Mouse (Mus musculus) lung, postnatal 0 days (tissue): Measurements from ENCODE around the gene Gm49395. TPM values are rescaled to one million over a fixed set of nuclear protein-coding genes. Genes with fewer than 3 reads are reported as not detected.

ENCODE experiments used
- ATAC-seq: fragments of 200-750 bp; cut with Nextera tagmentation; 2 replicates; pipeline ENCODE4 v1.8.0; 2017; ENCODE audit warnings: moderate library complexity
- DNase-seq: peaks from one replicate; pipeline ENCODE4 v3.0.0-alpha.2; 2016; ENCODE audit warnings: low spot score
- H3K27ac ChIP-seq: fragments of 300-500 bp; sonication (generic); 2 replicates; pipeline ENCODE4 v1.5.1; 2014; ENCODE audit warnings: antibody characterized with exemption, mild to moderate bottlenecking, low read length, mixed read lengths
- H3K27me3 ChIP-seq: fragments of 300-500 bp; sonication (generic); replicated peaks from 2 replicates; pipeline ENCODE4 v1.6.1; 2014; ENCODE audit warnings: low read length, mixed read lengths; ENCODE audit not compliant: insufficient read depth
- H3K36me3 ChIP-seq: fragments of 300-500 bp; sonication (generic); 2 replicates; pipeline ENCODE4 v1.6.1; 2014; ENCODE audit warnings: low read length, mixed read lengths; ENCODE audit not compliant: insufficient read depth
- H3K4me1 ChIP-seq: fragments of 300-500 bp; sonication (generic); 2 replicates; pipeline ENCODE4 v1.6.1; 2014; ENCODE audit warnings: antibody characterized with exemption, low read depth, low read length, mixed read lengths; ENCODE audit not compliant: insufficient read depth
- H3K4me2 ChIP-seq: fragments of 300-500 bp; sonication (generic); replicated peaks from 2 replicates; pipeline ENCODE4 v1.6.1; 2014; ENCODE audit warnings: low read depth, mild to moderate bottlenecking, low read length, moderate library complexity, mixed read lengths
- H3K4me3 ChIP-seq: fragments of 300-500 bp; sonication (generic); 2 replicates; pipeline ENCODE4 v1.5.1; 2014; ENCODE audit warnings: low read depth, low read length
- H3K9ac ChIP-seq: fragments of 300-500 bp; sonication (generic); replicated peaks from 2 replicates; pipeline ENCODE4 v1.6.1; 2014; ENCODE audit warnings: low read depth, mild to moderate bottlenecking
- H3K9me3 ChIP-seq: fragments of 300-500 bp; sonication (generic); 2 replicates; pipeline ENCODE4 v1.6.1; 2016; ENCODE audit warnings: low read length, mixed read lengths
- CTCF ChIP-seq: IDR thresholded peaks from 2 replicates; pipeline ENCODE4 v1.5.1; 2016; ENCODE audit warnings: antibody characterized with exemption, mild to moderate bottlenecking
- EP300 ChIP-seq: IDR thresholded peaks from 2 replicates; pipeline ENCODE4 v1.6.1; 2016; ENCODE audit warnings: antibody characterized with exemption, mild to moderate bottlenecking, control low read depth
- WGBS: fragments of 180-500 bp; shearing (Covaris S2); extraction: QIAGEN DNeasy Blood & Tissue Kit; methylation state at CpG from one replicate; pipeline ENCODE4 v1.1.7; 2014; 5-methylcytosine and 5-hydroxymethylcytosine counted together
- polyA plus RNA-seq: library from polyadenylated mRNA; unstranded; fragments of >200 nt; fragmentation: Nextera tagmentation; extraction: Ambion mirVana; gene quantifications from 2 replicates; pipeline ENCODE4 v1.2.1, GENCODE M21; 2015

Gene Gm49395
- polyA plus RNA-seq, 1 experiment from 2014 or later, result 8.7 TPM

DNA sequence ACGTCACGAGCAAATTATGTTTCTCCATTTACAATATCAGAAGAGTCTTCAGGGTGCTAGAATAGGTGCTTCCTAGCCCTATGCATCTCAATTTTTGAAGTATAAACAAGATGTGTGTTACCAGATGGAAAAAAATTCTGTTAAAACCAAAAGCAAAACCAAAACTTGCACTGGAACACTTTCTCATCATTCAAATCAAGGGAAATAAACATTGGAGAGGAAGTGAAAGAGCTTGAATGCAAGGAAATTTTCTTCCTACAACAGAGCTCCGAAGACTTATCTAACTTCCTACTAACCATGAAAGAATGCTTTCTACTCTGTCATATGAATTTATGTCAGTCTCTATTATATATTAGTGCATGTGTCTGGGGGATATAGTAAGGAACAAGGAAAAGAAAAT lies 35.0 kb upstream of the Gm49395 start:
- Histone ChIP-seq H3K4me1 (no peaks in the 10 kb centered on the region), H3K9ac (no peak overlapping the region), H3K27ac (no peak overlapping the region), H3K9me3 (no peaks in the 10 kb centered on the region), H3K27me3 (no peaks in the 10 kb centered on the region), H3K4me2 (no peak overlapping the region), H3K36me3 (no peaks in the 10 kb centered on the region), H3K4me3 (no peak overlapping the region)
- no peak for TF ChIP-seq CTCF
- no peak for TF ChIP-seq EP300
- ATAC-seq (no peak), DNase-seq (peak; percentile 37)
- 62% methylated on average over 3 of the region's 3 CpGs for WGBS

DNA sequence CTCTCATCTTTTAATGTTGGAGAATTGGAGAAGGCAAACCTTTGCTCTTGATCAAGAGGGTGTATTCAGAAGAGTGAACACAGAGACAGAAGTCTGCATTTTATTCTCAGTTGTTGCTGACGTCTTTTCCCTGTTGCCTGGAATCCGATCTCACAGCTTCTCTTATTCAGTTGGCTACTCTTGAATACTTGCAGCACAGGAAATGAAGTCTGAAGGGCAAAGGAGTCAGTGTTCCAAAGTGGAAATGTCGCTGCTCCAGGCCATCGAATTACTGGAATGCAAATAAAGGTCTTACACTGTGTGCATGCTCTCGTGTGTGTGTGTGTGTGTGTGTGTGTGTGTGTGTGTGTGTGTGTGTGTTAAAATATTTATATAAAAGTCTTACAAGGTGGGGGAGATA lies 30.7 kb upstream of the Gm49395 start:
- TF ChIP-seq EP300, result no peak
- TF ChIP-seq CTCF, result no peak
- WGBS, result 10% methylated on average over 5 of the region's 5 CpGs
- no peaks in the 10 kb centered on the region for H3K9me3 ChIP-seq
- ATAC-seq (peak; percentile 30; the same call in 1 of the 2 replicates), DNase-seq (peak; percentile 45)
- H3K36me3 ChIP-seq, result no peaks in the 10 kb centered on the region
- H3K27ac ChIP-seq, result no peak overlapping the region
- no peak overlapping the region for H3K4me2 ChIP-seq
- no peak overlapping the region for H3K9ac ChIP-seq
- no peaks in the 10 kb centered on the region for H3K27me3 ChIP-seq
- no peak overlapping the region for H3K4me3 ChIP-seq
- peaks cover 2% of the 10 kb centered on the region; the same call in 1 of the 2 replicates for H3K4me1 ChIP-seq

DNA sequence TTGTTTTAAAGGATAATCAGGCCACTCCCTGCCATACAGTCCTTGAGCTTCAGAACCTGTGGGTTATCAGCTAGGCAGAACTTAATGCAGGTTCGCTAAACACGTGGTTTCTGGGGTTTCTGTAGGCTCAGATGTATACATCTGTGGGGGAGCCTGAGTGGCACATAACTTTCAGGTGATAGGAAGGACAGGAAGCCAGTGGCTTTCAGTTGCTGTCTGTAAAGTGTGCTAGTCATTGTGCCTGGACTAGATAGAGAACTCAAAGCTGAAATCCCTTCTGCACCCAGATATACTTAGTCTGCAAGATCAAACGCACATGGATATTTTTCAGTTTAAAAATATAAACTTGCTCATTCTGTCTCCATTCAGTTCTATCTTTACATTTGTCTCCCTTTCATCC lies 29.7 kb upstream of the Gm49395 start:
- Histone ChIP-seq H3K9ac (no peak overlapping the region), H3K4me3 (no peak overlapping the region), H3K27ac (no peak overlapping the region), H3K4me2 (no peak overlapping the region), H3K4me1 (peaks cover 2% of the 10 kb centered on the region; the same call in 1 of the 2 replicates), H3K9me3 (no peaks in the 10 kb centered on the region), H3K36me3 (no peaks in the 10 kb centered on the region), H3K27me3 (no peaks in the 10 kb centered on the region)
- 55% methylated on average over 3 of the region's 3 CpGs for WGBS
- TF ChIP-seq EP300 (no peak), CTCF (no peak)
- ATAC-seq (no peak), DNase-seq (no peak)

DNA sequence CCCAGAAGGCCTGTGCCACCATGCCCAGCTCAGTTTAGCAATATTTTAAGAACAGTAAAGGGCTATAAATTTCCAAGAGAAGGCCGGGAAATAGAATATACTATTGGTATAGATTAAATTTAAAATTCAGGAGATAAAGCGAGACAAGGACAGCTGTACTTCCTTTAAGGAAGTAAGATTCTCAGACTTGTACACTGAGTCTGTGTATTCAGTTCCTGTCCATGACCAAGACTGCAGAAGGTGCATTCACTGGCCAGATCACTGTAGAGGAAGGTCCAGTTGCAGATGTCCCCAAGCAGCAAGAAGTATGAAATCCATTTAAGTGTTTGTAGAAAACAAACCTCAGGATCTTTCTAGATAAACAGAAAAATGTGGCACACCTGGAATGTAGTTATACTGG lies 28.3 kb upstream of the Gm49395 start:
- Histone ChIP-seq H3K9me3 (no peaks in the 10 kb centered on the region), H3K9ac (no peak overlapping the region), H3K4me3 (no peak overlapping the region), H3K27me3 (no peaks in the 10 kb centered on the region), H3K27ac (no peak overlapping the region), H3K36me3 (no peaks in the 10 kb centered on the region), H3K4me2 (no peak overlapping the region), H3K4me1 (peaks cover 2% of the 10 kb centered on the region; the same call in 1 of the 2 replicates)
- 66% methylated on average over 2 of the region's 2 CpGs for WGBS
- no peak for ATAC-seq
- no peak for TF ChIP-seq EP300
- TF ChIP-seq CTCF, result no peak
- no peak for DNase-seq

DNA sequence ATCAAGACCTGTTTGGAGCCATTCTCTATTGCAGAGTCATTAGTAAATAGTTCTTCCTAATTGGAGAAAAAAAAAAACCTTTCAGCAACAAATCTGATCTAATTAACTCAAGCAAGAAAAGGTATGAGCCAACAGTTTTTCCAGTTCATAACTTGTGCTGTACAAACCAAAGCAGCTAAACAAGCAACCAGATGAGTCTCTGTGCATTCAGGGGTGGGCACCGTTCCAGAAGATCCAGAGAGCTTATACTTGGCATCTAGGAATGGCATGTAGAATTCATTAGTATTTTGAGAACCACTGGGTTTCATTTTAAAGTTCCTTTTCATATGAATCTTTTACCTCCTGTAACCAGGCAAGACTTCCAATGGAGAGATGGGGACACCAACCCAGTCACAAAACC lies 26.1 kb upstream of the Gm49395 start:
- no peak for DNase-seq
- WGBS, result 91% methylated on average over 1 of the region's 1 CpGs
- no peak overlapping the region for H3K27ac ChIP-seq
- TF ChIP-seq CTCF (no peak), EP300 (no peak)
- H3K36me3 ChIP-seq, result no peaks in the 10 kb centered on the region
- H3K9me3 ChIP-seq, result no peaks in the 10 kb centered on the region
- no peaks in the 10 kb centered on the region for H3K27me3 ChIP-seq
- H3K9ac ChIP-seq, result no peak overlapping the region
- no peak for ATAC-seq
- H3K4me3 ChIP-seq, result no peak overlapping the region
- H3K4me2 ChIP-seq, result no peak overlapping the region
- H3K4me1 ChIP-seq, result peaks cover 2% of the 10 kb centered on the region; the same call in 1 of the 2 replicates

DNA sequence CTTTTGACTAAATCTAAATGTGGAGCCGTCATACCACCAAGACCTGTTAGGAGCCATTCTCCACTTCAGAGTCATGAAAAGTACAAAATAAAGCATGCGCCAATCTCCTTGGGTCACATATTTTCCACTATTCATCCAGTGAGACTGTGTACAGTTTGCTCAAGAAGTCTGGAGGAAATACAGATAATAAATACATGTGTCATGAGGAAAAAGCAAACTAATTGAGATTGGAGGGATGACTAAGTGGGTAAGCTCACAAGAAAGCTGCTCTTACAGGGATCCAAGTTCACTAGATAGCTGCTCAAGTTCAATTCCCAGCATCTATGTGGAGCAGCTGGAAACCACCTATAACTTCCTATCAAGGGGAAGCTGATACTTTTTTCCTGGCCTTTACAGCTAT lies 24.8 kb upstream of the Gm49395 start:
- DNase-seq, result no peak
- Histone ChIP-seq H3K4me2 (no peak overlapping the region), H3K4me3 (no peak overlapping the region), H3K4me1 (peaks cover 2% of the 10 kb centered on the region; the same call in 1 of the 2 replicates), H3K27ac (no peak overlapping the region), H3K9me3 (no peaks in the 10 kb centered on the region), H3K36me3 (no peaks in the 10 kb centered on the region), H3K27me3 (no peaks in the 10 kb centered on the region), H3K9ac (no peak overlapping the region)
- TF ChIP-seq CTCF (no peak), EP300 (no peak)
- 83% methylated on average over 2 of the region's 2 CpGs for WGBS
- ATAC-seq, result no peak

DNA sequence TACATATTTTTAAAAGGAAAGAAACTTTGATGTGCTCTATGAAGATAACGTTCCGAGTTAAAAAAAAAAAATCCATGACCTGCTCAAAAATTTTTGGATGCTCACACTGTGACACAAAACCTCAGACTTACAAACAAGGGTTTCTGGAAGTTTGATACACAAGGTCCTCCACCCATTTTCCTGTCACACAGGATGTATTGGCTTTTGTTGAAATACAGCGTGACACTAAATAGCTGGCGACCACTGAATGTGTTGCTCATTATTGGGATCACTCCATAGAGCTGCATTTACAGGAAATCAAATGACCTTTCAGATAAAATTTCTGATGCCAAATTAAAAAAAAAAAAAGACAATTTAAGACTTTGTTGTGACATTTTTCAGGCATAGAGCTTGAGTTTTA lies 23.4 kb upstream of the Gm49395 start:
- WGBS, result 71% methylated on average over 4 of the region's 4 CpGs

More for the DNA sequence above, 23.4 kb upstream of the Gm49395 start:
- no peak for ATAC-seq
- Histone ChIP-seq H3K4me3 (no peak overlapping the region), H3K4me1 (no peaks in the 10 kb centered on the region), H3K4me2 (no peak overlapping the region), H3K36me3 (no peaks in the 10 kb centered on the region), H3K9ac (no peak overlapping the region), H3K27me3 (no peaks in the 10 kb centered on the region), H3K9me3 (no peaks in the 10 kb centered on the region), H3K27ac (no peak overlapping the region)
- TF ChIP-seq EP300 (no peak), CTCF (no peak)
- no peak for DNase-seq
